ENCODE assay signal across 10 mouse cellular contexts in the genomic region with DNA sequence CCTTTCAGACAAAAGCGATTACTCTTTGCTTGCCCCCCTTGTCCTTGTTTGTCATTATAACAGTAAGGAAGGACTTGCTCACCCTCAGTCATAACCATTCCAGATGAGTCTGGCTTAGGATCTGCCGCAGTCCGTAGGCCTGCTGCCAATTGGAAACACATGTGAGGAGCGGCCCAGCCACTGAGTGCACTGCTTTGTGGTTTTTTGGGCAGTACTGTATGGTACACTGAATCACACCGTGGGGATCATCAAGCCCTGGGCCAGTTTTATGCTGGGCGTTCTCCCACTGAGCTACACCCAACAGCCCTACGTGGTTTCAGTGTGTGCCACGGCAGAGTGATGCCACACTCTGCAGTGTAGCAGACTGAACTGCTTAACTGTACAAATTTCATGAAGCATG.
DNase-seq lines count a peak whose midpoint lies in the region; ATAC-seq and TF ChIP-seq lines count a peak whose summit lies in the region.
"Had no signal": no experiment of that assay in that cellular context is flagged by ENCODE, and none has a peak within 500 bp of the region (broad histone marks: within the 10 kb centered on the region; RNA-seq: fewer than 3 reads in every experiment).

No protein-coding gene starts in this region.

- H3K9ac ChIP-seq in lung, postnatal 0 days (replicated peaks; ENCODE audit: low read depth), result no peak overlapping the region
- no peak overlapping the region for H3K9ac ChIP-seq in embryonic facial prominence, embryonic 13.5 days

- no peak for TF ChIP-seq POLR2A in lung, adult 2 months (IDR thresholded peaks at IDR 0.05; ENCODE audit: borderline replicate concordance, extremely low read depth, low read depth, low read length)

- DNase-seq in lung, postnatal 0 days (ENCODE audit: low spot score), result no peak
- no peak for DNase-seq in lung, adult 2 months
- peak; percentile 25 to 36 for DNase-seq in gastrocnemius, postnatal 36 days
- DNase-seq in skeletal muscle tissue, adult 2 months (ENCODE audit: low read depth, low spot score), result peak; percentile 38
- DNase-seq in retina, postnatal 1 day, result no peak
- no peak for DNase-seq in kidney, adult 18-20 months
- DNase-seq: cerebellum, postnatal 25 days; lung, adult 18-20 months; midbrain, embryonic 14.5 days had no signal

- intact Hi-C loops in gastrocnemius, postnatal 36 days (cut with DNase I), result no loop called here

- H3K27ac ChIP-seq in lung, postnatal 0 days (ENCODE audit: low read length), result no peak overlapping the region
- H3K27ac ChIP-seq in embryonic facial prominence, embryonic 13.5 days, result peak overlapping the region; percentile 71

- no peak for TF ChIP-seq CTCF in lung, postnatal 0 days (IDR thresholded peaks at IDR 0.05)
- no peak for TF ChIP-seq CTCF in lung, adult 2 months (IDR thresholded peaks at IDR 0.05; ENCODE audit: insufficient read depth, low read length)

- WGBS in lung, postnatal 0 days, result 82% methylated on average over 8 of the region's 8 CpGs
- WGBS in lung, adult 2 months, result 88% methylated on average over 8 of the region's 8 CpGs
- 35% methylated on average over 8 of the region's 8 CpGs for WGBS in embryonic facial prominence, embryonic 13.5 days

- H3K36me3 ChIP-seq in lung, postnatal 0 days (ENCODE audit: insufficient read depth, low read length), result peaks cover 22% of the 10 kb centered on the region
- H3K36me3 ChIP-seq in embryonic facial prominence, embryonic 13.5 days, result peaks cover 43% of the 10 kb centered on the region

- no peaks in the 10 kb centered on the region for H3K9me3 ChIP-seq in lung, postnatal 0 days (ENCODE audit: low read length)
- no peaks in the 10 kb centered on the region for H3K9me3 ChIP-seq in embryonic facial prominence, embryonic 13.5 days

- TF ChIP-seq EP300 in lung, postnatal 0 days (IDR thresholded peaks at IDR 0.05), result no peak

- H3K4me1 ChIP-seq in lung, postnatal 0 days (ENCODE audit: insufficient read depth, low read depth, low read length), result no peaks in the 10 kb centered on the region; the same call in 1 of the 2 replicates
- peaks cover 1% of the 10 kb centered on the region for H3K4me1 ChIP-seq in lung, adult 2 months (ENCODE audit: control insufficient read depth, insufficient read depth, low read length)
- peaks cover 23% of the 10 kb centered on the region for H3K4me1 ChIP-seq in embryonic facial prominence, embryonic 13.5 days

- peak; percentile 47 for ATAC-seq in lung, postnatal 0 days
- ATAC-seq in embryonic facial prominence, embryonic 13.5 days (ENCODE audit: insufficient number of reproducible peaks, insufficient read depth, low FRiP score, low TSS enrichment, low read depth), result peak; percentile 88

- H3K4me2 ChIP-seq in lung, postnatal 0 days (replicated peaks; ENCODE audit: low read depth, low read length), result no peak overlapping the region
- no peak overlapping the region for H3K4me2 ChIP-seq in embryonic facial prominence, embryonic 13.5 days

- H3K27me3 ChIP-seq in lung, postnatal 0 days (replicated peaks; ENCODE audit: insufficient read depth, low read length), result no peaks in the 10 kb centered on the region
- no peaks in the 10 kb centered on the region for H3K27me3 ChIP-seq in embryonic facial prominence, embryonic 13.5 days

- no peak overlapping the region for H3K4me3 ChIP-seq in lung, postnatal 0 days (ENCODE audit: low read depth, low read length)
- H3K4me3 ChIP-seq in lung, adult 2 months (replicated peaks; ENCODE audit: extremely low read depth, low read depth, low read length), result no peak overlapping the region
- H3K4me3 ChIP-seq in embryonic facial prominence, embryonic 13.5 days, result no peak overlapping the region

Comparison
In these comparisons a context has a peak if more than half of its experiments do, and no peak if none do; other contexts are left out.
1. DNase-seq: peak in gastrocnemius, postnatal 36 days (2 of 2) and skeletal muscle tissue, adult 2 months (single experiment); none in lung, postnatal 0 days (single experiment), lung, adult 2 months (single experiment), retina, postnatal 1 day (single experiment) and kidney, adult 18-20 months (single experiment).